Mouse (Mus musculus) heart, postnatal 36 days (tissue): ENCODE measurements around the gene Fat3. TPM values are rescaled to one million over a fixed set of nuclear protein-coding genes. Genes with fewer than 3 reads are reported as not detected.

Source experiments
- DNase-seq, 2 experiments: peaks; one replicate each; pipeline ENCODE4 v3.0.0; 2021 to 2022
- intact Hi-C: fragments of 180-260 bp; cut with DNase I; formaldehyde crosslinking; loops from one replicate; pipeline ENCODE4 v1.15.1; 2025
- total RNA-seq, 2 experiments: library from RNA; stranded (reverse); gene quantifications; 2 replicates each; pipeline ENCODE4 v1.2.3; 2021

Fat3 gene
- total RNA-seq, 2 experiments from 2014 or later: 0.47 to 0.65 TPM

- DNase-seq: peak in 1 of 2 experiments; percentile 5
- intact Hi-C loops: no loop called here
Observed at GRCm38 (mm10) chr9:16440638-16441037, 60.4 kb downstream of the Fat3 start.

- intact Hi-C loops: no loop called here
- DNase-seq: no peak
Observed at GRCm38 (mm10) chr9:16439941-16440340, 61.1 kb downstream of the Fat3 start.

GRCm38 (mm10) chr9:16437805-16438204 lies 63.3 kb downstream of the Fat3 start:
- DNase-seq: no peak
- intact Hi-C loops: no loop called here

GRCm38 (mm10) chr9:16428589-16428988 lies 72.5 kb downstream of the Fat3 start:
- intact Hi-C loops: no loop called here
- DNase-seq: no peak

- DNase-seq: no peak
- intact Hi-C loops: no loop called here
Observed at GRCm38 (mm10) chr9:16422707-16423106, 78.4 kb downstream of the Fat3 start.

- intact Hi-C loops: no loop called here
- no peak for DNase-seq
Observed at GRCm38 (mm10) chr9:16402815-16403214, 98.3 kb downstream of the Fat3 start.

GRCm38 (mm10) chr9:16398734-16399686 lies 102.1 kb downstream of the Fat3 start:
- intact Hi-C loops: no loop called here
- no peak for DNase-seq

GRCm38 (mm10) chr9:16389141-16389540 lies 111.9 kb downstream of the Fat3 start:
- intact Hi-C loops: no loop called here
- no peak for DNase-seq

GRCm38 (mm10) chr9:16387527-16387926 lies 113.6 kb downstream of the Fat3 start:
- intact Hi-C loops: no loop called here
- DNase-seq: no peak

- no peak for DNase-seq
- intact Hi-C loops: no loop called here
Observed at GRCm38 (mm10) chr9:16363713-16364112, 137.4 kb downstream of the Fat3 start.

- DNase-seq: no peak
- intact Hi-C loops: no loop called here
Observed at GRCm38 (mm10) chr9:16361811-16362210, 139.3 kb downstream of the Fat3 start.

GRCm38 (mm10) chr9:16356636-16357035 lies 144.4 kb downstream of the Fat3 start:
- intact Hi-C loops: no loop called here
- no peak for DNase-seq

GRCm38 (mm10) chr9:16354906-16355305 lies 146.2 kb downstream of the Fat3 start:
- intact Hi-C loops: no loop called here
- DNase-seq: no peak

GRCm38 (mm10) chr9:16353049-16353724 lies 147.9 kb downstream of the Fat3 start:
- no peak for DNase-seq

GRCm38 (mm10) chr9:16352486-16353048 lies 148.5 kb downstream of the Fat3 start:
- DNase-seq: no peak
- intact Hi-C loops: no loop called here

More at GRCm38 (mm10) chr9:16353049-16353724, 147.9 kb downstream of the Fat3 start:
- intact Hi-C loops: no loop called here

- intact Hi-C loops: no loop called here
- no peak for DNase-seq
Observed at GRCm38 (mm10) chr9:16344902-16345855, 155.9 kb downstream of the Fat3 start.

- no peak for DNase-seq
Observed at GRCm38 (mm10) chr9:16343191-16343590, 157.9 kb downstream of the Fat3 start.

GRCm38 (mm10) chr9:16342577-16342976 lies 158.5 kb downstream of the Fat3 start:
- intact Hi-C loops: no loop called here

More at GRCm38 (mm10) chr9:16343191-16343590, 157.9 kb downstream of the Fat3 start:
- intact Hi-C loops: no loop called here

GRCm38 (mm10) chr9:16330290-16330984 lies 170.6 kb downstream of the Fat3 start:
- intact Hi-C loops: no loop called here
- no peak for DNase-seq

More at GRCm38 (mm10) chr9:16342577-16342976, 158.5 kb downstream of the Fat3 start:
- DNase-seq: no peak
